In genomic region chr7:18924321-18924720, GRCm38 (mm10) we compare ENCODE assay signal across 14 mouse cellular contexts. TPM values are rescaled to one million over a fixed set of nuclear protein-coding genes. Genes with fewer than 3 reads are reported as not detected.
DNase-seq lines count a peak whose midpoint lies in the region; ATAC-seq and TF ChIP-seq lines count a peak whose summit lies in the region.
"Had no signal": no experiment of that assay in that cellular context is flagged by ENCODE, and none has a peak within 500 bp of the region (broad histone marks: within the 10 kb centered on the region; RNA-seq: fewer than 3 reads in every experiment).

No protein-coding gene starts in this region.

- WGBS in forebrain, embryonic 15.5 days = 5% methylated on average over 8 of the region's 8 CpGs
- 4% methylated on average over 8 of the region's 8 CpGs for WGBS in midbrain, embryonic 12.5 days
- WGBS in lung, adult 2 months = 21% methylated on average over 8 of the region's 8 CpGs

- peak; percentile 59 for DNase-seq in left cerebral cortex, postnatal 4 days
- no peak for DNase-seq in left cerebral cortex, postnatal 36 days (ENCODE audit: low spot score in 2 of 2)
- peak; percentile 27 for DNase-seq in retina, embryonic 14.5 days (ENCODE audit: low spot score)
- DNase-seq in lung, adult 2 months = no peak
- DNase-seq in thymus, postnatal 14 days = no peak
- DNase-seq: heart, adult 2 months; kidney, postnatal 36 days; liver, embryonic 13.5 days; thymus, postnatal 4 days had no signal

- peak overlapping the region; percentile 33; the same call in 1 of the 2 replicates for H3K4me2 ChIP-seq in forebrain, embryonic 15.5 days (replicated peaks)
- peak overlapping the region; percentile 86 for H3K4me2 ChIP-seq in midbrain, embryonic 12.5 days (replicated peaks)

- TF ChIP-seq CTCF in lung, adult 2 months (IDR thresholded peaks at IDR 0.05; ENCODE audit: insufficient read depth, low read length) = no peak

- H3K27me3 ChIP-seq in forebrain, embryonic 15.5 days = no peaks in the 10 kb centered on the region
- H3K27me3 ChIP-seq in midbrain, embryonic 12.5 days = no peaks in the 10 kb centered on the region

- H3K4me1 ChIP-seq in forebrain, embryonic 15.5 days = peaks cover 72% of the 10 kb centered on the region
- peaks cover 65% of the 10 kb centered on the region for H3K4me1 ChIP-seq in midbrain, embryonic 12.5 days
- no peaks in the 10 kb centered on the region for H3K4me1 ChIP-seq in lung, adult 2 months (ENCODE audit: control insufficient read depth, insufficient read depth, low read length)

- H3K27ac ChIP-seq in forebrain, embryonic 15.5 days (replicated peaks) = peak overlapping the region; percentile 94
- H3K27ac ChIP-seq in midbrain, embryonic 12.5 days (replicated peaks) = peak overlapping the region; percentile 97
- H3K27ac ChIP-seq: embryonic facial prominence, embryonic 12.5 days; heart, adult 2 months; liver, embryonic 13.5 days had no signal

- intact Hi-C loops in left cerebral cortex, postnatal 4 days (cut with DNase I) = no loop called here
- intact Hi-C loops in left cerebral cortex, postnatal 36 days (cut with DNase I) = no loop called here

- H3K4me3 ChIP-seq in forebrain, embryonic 15.5 days = no peak overlapping the region
- H3K4me3 ChIP-seq in midbrain, embryonic 12.5 days = peak overlapping the region; percentile 18
- H3K4me3 ChIP-seq in lung, adult 2 months (replicated peaks; ENCODE audit: extremely low read depth, low read depth, low read length) = no peak overlapping the region
- H3K4me3 ChIP-seq: heart, adult 2 months; liver, embryonic 13.5 days had no signal

- no peak overlapping the region for H3K9ac ChIP-seq in forebrain, embryonic 15.5 days (replicated peaks)
- peak overlapping the region; percentile 7; the same call in 1 of the 2 replicates for H3K9ac ChIP-seq in midbrain, embryonic 12.5 days (replicated peaks)
- H3K9ac ChIP-seq: embryonic facial prominence, embryonic 12.5 days; liver, embryonic 13.5 days had no signal

- no peaks in the 10 kb centered on the region for H3K9me3 ChIP-seq in forebrain, embryonic 15.5 days
- H3K9me3 ChIP-seq in midbrain, embryonic 12.5 days = no peaks in the 10 kb centered on the region
- H3K9me3 ChIP-seq: embryonic facial prominence, embryonic 12.5 days; liver, embryonic 13.5 days had no signal

- TF ChIP-seq POLR2A in lung, adult 2 months (IDR thresholded peaks at IDR 0.05; ENCODE audit: borderline replicate concordance, extremely low read depth, low read depth, low read length) = no peak

- no peaks in the 10 kb centered on the region for H3K36me3 ChIP-seq in forebrain, embryonic 15.5 days
- H3K36me3 ChIP-seq in midbrain, embryonic 12.5 days = no peaks in the 10 kb centered on the region
- H3K36me3 ChIP-seq: embryonic facial prominence, embryonic 12.5 days; liver, embryonic 13.5 days had no signal

- ATAC-seq in forebrain, embryonic 15.5 days (replicated peaks) = no peak
- no peak for ATAC-seq in midbrain, embryonic 12.5 days (ENCODE audit: low FRiP score, low read depth)
- ATAC-seq in activated CD4-positive, CD25-positive, alpha-beta regulatory T cell, adult 4 months = no peak

RNA-seq across cellular contexts. Expression of gene Nova2, which starts 1.4 kb away (rescaled TPM):
- total RNA-seq in left cerebral cortex, postnatal 4 days (2021) = 100 to 1,000 TPM; 152 to 154 TPM
- total RNA-seq in left cerebral cortex, postnatal 36 days (2021) = 10 to 100 TPM; 75.3 to 88.8 TPM
- 17.6 and 18.0 TPM in 2 replicates for polyA plus RNA-seq in forebrain, embryonic 15.5 days (2015; fragmentation: Nextera tagmentation; extraction: Ambion mirVana)
- polyA plus RNA-seq in midbrain, embryonic 12.5 days (2016; fragmentation: Nextera tagmentation; extraction: Ambion mirVana) = 12.0 and 13.5 TPM in 2 replicates
- 4.2 and 5.0 TPM in 2 replicates for polyA plus RNA-seq in lung, adult 2 months (2012; rRNA removed)
- polyA plus RNA-seq in activated CD4-positive, CD25-positive, alpha-beta regulatory T cell, adult 4 months (2017; shearing (Covaris generic)) = not detected
- total RNA-seq: megakaryocyte, adult 5-6 weeks had no signal

RNA-seq across cellular contexts. Expression of gene Ccdc61, which starts 14.1 kb away (rescaled TPM):
- 10 to 100 TPM; 16.0 to 23.3 TPM for total RNA-seq in left cerebral cortex, postnatal 4 days (2021)
- total RNA-seq in left cerebral cortex, postnatal 36 days (2021) = 10 to 100 TPM; 10.6 to 11.0 TPM
- 26.5 and 27.9 TPM in 2 replicates for polyA plus RNA-seq in forebrain, embryonic 15.5 days (2015; fragmentation: Nextera tagmentation; extraction: Ambion mirVana)
- polyA plus RNA-seq in midbrain, embryonic 12.5 days (2016; fragmentation: Nextera tagmentation; extraction: Ambion mirVana) = 34.7 and 38.7 TPM in 2 replicates
- 22.7 and 26.9 TPM in 2 replicates for polyA plus RNA-seq in lung, adult 2 months (2012; rRNA removed)
- polyA plus RNA-seq in activated CD4-positive, CD25-positive, alpha-beta regulatory T cell, adult 4 months (2017; shearing (Covaris generic)) = 1 to 10 TPM; 5.3 to 9.2 TPM

RNA-seq across cellular contexts. Expression of gene Pglyrp1, which starts 53.2 kb away (rescaled TPM):
- 10 to 100 TPM; 16.1 to 16.8 TPM for total RNA-seq in left cerebral cortex, postnatal 4 days (2021)
- 10 to 100 TPM; 20.5 to 21.9 TPM for total RNA-seq in left cerebral cortex, postnatal 36 days (2021)
- polyA plus RNA-seq in forebrain, embryonic 15.5 days (2015; fragmentation: Nextera tagmentation; extraction: Ambion mirVana) = 18.2 and 19.2 TPM in 2 replicates
- polyA plus RNA-seq in midbrain, embryonic 12.5 days (2016; fragmentation: Nextera tagmentation; extraction: Ambion mirVana) = 2.5 and 4.2 TPM in 2 replicates
- 46.7 and 112 TPM in 2 replicates for polyA plus RNA-seq in lung, adult 2 months (2012; rRNA removed)
- 100 to 1,000 TPM; 275 to 290 TPM for polyA plus RNA-seq in activated CD4-positive, CD25-positive, alpha-beta regulatory T cell, adult 4 months (2017; shearing (Covaris generic))

Comparison
In these comparisons a context has a peak if more than half of its experiments do, and no peak if none do; other contexts are left out.
1. DNase-seq: peak in left cerebral cortex, postnatal 4 days (single experiment) and retina, embryonic 14.5 days (single experiment); none in left cerebral cortex, postnatal 36 days (0 of 2), lung, adult 2 months (single experiment) and thymus, postnatal 14 days (single experiment).